Mouse (Mus musculus) hindlimb bud, embryonic 11.5 days (tissue): ENCODE measurements around the gene Cacng2.

Experiments used
- DNase-seq: peaks from one replicate; pipeline ENCODE4 v3.0.0-alpha.2; 2012; ENCODE audit warnings: low read depth, low spot score; ENCODE audit errors: extremely low spot score

Gene Cacng2

DNA sequence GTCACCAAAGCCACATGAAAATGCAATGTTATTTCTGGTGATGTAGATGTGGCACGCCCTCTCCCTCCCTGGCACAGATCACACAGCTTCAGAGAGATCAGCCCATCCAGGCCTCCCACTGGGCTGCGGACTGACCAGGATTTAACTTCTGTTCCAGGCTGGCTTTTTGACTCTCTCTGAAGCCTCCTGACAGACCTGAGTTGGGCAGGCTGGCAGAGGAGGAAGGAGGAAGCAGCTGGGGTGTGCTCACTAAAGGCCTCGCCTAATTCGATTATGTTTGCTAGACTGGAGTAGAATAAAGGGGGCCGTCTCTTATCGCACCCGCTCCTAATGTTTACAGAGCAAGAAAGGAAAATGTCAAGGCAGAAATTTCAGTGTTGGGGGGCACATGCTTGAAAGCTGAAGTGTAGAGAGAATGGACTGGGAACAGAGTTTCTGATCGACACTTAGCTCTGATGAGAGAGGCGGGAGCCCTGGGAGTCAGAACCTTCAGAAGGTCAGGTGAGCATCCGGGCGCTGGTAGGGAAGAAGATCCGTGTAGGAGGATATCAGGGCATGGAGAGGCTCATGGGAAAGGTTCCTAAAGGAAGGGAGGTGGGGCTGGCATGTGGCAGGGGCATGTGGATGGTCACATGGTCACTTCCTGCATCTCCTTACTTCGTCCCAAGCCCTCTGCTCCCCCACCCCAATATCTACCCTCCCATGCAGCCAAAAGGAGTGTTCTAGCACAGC lies 36.8 kb downstream of the Cacng2 start:
- no peak for DNase-seq

DNA sequence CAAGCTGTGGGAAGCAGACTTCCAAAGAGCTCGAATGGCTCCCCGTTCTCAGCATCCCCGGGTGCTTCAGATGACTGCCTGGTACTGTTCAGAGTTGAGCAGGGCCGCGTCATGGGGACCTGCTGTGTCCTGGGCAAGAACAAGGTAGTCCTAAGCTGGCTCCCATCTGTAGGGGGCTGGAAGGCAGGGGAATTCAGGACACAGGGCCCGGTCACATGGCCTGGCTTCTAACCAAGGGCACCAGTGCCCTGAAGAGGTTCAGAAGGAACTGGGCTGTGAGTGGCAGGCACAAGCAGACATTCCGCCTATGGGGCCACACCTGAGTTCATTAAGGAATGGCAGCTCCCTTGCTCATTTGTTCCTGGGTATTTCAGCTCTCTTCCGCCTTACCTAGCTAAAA lies 37.7 kb downstream of the Cacng2 start:
- DNase-seq = no peak

DNA sequence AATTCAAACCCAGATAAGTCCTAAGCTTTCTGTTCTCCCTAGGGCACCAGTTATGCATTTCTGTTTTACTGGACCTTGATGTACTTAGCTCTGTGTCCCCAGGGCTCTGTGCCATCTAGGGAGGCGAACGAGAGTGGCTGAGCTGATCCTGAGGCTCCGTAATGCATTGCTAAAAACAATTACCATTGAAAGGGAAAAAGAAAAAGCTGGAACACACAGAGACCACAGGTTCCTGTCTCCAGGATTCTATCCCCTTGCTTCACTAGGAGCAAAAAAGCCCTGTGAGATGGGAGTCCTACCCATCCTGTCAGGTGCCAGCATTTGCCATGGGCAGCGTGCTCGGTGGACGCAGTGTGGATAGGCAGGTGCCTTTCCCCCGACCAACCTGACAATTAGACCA lies 38.4 kb downstream of the Cacng2 start:
- no peak for DNase-seq

DNA sequence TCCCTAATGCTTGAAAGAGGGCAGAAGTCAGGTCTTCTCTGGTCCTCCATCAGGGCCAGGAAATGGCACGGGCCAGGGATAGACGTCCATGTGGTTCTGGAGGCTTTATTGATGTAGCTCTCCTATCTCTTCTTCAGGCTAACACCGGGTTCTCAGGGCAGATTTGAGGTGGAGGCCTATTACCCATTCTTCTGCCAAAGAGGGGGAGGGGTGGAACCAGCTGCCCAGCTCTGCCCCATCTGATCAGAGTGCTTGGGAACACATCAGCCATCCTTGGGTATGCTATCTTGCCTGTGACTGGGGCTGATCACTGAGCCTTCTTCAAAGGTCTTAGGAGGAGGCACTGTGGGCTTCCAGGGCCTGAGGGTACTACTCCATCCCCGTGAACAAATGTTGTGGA lies 39.5 kb downstream of the Cacng2 start:
- no peak for DNase-seq

DNA sequence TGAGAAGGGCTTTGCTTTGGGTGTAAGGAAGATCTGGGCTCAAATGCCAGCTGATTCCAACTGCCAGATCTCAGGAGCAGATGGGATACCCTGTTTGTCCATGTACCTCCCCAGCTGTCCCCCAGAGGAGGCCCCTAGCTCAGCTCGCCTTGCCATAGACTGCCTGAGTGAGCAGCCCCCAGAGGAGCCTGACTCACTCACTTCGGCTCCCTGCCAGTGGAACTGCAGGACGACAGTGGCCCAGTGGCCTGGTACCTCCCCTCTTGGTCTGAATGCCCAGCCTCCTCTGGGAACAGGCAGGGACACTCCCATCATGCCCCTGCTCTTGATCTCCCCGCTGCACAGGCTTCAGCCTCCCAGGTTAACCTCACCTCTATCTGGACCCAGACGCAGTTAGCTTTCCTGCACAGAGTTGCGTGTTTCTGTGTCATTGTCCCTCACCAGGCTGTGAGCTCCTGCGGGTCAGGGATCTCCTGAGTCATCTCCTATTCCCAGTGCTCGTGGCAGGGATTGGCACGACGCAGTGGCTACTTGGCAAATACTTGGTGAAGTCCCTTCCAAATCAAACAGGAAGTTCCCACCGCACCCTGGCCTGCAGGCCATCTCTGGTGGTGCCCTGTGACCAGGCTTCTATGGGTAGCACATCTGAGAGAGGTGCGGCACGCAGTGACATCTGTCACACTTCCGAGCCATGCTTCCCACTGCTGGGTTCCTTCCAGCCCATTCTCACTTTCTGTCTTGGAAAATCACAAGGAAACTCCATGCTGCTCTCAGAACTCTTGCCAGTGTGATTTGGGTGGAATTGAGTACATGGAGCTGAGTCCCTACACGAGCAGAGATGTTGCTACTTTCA lies 40.8 kb downstream of the Cacng2 start:
- DNase-seq = no peak

DNA sequence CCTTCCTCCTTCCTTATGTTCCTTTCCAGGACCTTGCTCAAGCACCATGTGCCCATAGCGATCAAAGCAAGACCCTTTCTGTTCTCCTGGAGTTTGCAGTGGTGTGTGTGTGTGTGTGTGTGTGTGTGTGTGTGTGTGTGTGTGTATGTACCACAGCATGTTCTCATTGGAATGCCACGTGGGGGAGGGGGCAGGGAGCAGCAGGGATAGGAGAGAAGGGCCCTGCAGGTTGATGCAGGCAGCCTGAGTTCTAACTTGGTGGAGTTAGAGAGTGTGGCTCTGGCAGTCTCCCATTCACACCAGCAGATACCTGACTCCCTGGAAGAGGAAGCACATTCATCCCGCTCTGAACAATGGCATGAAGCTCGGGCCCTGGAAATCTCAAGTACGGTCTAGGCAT lies 41.6 kb downstream of the Cacng2 start:
- DNase-seq = no peak

DNA sequence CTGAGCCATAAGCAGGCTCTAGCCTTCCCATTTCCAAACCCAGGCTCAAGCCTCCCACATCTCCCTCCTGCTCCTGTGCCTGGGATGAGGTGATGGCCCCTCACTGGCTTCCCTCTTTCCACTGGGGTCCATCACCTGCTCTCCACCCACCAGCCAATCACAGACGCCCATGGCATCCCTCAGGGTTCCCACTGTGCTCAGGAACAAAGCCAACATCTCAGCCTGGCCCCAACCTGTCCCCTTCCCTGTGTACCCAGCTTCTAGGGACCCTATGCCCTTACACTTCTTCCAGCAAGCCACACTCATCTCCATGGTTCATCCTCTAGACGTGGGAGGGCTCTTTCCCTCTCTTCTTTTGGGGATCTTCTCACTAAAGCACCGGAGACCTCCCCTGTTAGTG lies 43.9 kb downstream of the Cacng2 start:
- DNase-seq = no peak

DNA sequence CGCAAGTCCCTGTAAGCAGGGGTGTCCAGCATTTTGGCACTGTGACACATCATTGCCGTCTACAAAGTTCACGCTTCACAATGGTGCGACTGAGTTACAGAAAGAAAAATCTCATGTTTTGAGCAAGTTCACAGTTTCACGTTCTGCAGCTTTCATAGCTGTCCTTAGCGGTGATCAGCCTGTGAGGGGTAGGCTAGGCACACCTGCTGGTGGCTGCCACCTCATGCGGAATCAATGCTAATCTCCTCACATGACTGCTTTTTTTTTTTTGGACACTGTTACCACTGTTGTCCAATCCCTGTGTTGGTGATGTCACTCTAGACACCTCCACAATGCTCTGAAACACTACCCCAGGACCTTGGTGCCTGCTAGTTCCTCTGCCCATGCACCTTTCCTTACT lies 46.7 kb downstream of the Cacng2 start:
- DNase-seq = no peak

DNA sequence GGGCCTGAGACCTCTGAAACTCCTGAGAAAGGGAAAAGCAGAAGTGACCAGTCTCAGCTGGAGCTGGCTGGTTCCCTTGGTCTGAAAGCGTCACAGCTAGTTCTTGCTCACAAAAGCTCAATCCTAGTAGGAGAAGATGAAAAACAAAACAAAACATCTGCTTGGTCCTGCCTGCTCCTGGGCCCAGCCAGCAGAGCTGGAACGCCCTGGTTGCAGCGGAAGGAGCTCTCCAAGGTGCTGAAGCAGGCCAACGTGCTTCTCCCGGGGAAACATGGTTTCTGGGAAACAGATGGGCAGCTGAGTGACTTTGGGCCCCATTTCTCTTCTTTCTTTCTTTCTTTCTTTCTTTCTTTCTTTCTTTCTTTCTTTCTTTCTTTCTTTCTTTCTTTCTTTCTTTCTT lies 53.4 kb downstream of the Cacng2 start:
- peak; percentile 42 for DNase-seq

DNA sequence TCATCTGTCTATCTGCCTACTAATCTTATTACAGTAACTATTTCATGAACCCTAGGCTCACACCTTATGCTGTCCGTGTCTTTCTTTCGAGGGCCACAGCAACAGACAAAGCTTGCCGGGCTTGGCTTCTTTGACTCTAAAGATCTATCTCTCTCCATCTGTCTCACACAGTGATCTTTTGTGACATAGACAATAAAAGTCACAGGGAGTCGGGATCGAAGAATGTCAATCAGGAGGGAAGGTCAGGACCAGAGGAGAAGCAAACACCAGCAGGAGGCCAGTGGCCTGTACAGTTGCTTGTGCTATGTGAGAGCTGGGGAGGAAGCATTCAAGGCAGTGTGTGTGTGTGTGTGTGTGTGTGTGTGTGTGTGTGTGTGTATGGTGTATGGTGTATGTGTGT lies 54.3 kb downstream of the Cacng2 start:
- no peak for DNase-seq

DNA sequence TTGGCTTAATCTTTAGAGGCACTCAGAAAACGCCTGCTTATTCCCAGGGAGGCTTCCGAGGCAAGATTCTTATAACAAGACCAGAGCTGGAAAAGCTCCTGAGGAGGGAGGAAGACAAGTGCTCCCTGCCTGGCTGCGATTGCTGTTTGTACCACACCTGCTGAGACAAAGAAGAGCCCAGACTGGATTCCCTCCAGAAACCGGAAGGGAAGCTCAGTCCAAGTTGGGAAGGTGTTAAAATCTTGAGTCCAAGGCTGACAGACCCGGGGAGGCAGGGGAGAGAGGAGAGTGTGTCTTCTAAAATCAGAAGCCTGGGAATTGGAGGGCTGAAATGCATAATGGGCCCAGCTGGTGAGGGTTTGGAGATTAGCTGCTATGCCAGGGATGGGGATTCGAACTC lies 55.5 kb downstream of the Cacng2 start:
- DNase-seq = no peak

DNA sequence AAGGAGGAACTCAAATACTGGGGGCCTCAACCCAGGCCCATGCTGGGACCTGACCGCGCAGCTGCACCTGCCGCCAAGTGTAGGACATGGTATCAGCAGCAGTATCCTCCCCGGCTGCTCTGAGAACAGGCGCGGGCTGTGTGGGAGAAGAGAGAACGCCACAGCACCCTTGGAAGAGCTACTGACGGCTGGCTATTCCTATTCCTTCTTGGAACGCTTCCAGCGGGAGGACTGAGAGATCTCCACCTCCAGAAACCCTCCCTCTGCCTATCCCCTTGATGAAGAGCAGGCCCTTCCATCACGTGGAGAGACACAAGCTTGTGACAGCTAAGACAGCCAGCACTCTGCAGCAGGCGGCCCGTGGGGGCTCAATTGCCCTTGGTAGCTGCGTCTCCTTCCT lies 57.4 kb downstream of the Cacng2 start:
- DNase-seq = no peak

DNA sequence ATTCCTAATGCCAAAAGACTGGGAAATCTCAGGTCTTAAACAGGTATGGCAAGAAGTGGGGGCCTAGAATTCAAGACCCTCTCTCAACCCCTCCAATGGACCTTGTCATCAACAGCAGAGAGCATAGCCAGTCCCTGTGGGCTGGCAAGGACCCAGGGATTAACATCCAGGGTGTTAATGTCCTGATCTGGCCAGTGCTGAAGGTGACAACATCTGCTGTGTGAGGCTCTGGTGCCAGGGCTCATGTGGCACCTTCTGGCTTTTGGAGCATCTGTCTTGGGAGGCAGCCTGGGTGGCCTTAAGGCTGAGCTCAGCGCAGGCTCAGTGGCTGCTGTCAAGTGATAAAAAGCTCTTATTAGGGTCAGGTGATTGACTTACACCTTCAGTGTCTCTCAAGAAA lies 62.9 kb downstream of the Cacng2 start:
- no peak for DNase-seq

DNA sequence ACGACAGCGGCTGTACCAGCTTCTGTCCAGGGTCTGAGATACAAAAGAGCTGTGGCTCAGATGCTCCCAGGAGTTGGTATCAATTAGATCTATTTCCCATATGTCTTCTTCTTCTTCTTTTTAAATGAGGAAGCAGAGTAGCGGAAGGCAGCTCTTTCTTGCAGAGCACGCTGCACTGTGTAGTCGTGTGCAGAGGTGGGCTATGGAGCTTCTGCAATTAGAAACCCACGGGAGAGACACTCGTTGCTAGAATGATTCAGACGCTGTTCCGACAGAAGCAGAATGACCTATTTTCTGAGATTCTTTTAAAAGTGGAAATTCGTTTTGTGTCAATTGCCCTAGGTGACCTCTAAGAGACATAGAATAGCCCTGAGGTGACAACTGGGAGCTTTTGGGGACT lies 69.1 kb downstream of the Cacng2 start:
- no peak for DNase-seq

DNA sequence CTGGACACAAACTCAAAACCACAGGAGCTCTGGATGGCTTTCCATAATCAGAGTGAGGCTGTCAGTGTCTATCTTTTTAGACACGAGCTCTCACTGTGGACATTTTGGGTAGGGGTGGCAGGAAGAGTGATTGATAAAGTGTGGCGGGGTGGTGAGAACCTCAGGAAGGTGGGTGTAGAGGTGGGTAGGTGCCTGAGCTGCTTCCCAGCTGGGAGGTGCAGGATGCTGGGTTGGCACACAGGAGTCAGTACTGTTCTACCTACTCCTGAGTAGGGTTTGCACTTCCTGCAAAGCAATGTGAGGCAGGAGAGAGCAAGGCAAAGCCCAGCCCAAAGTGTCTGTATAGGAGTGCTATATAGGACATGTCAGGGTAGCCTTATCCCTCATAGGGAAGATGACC lies 69.9 kb downstream of the Cacng2 start:
- DNase-seq = no peak

DNA sequence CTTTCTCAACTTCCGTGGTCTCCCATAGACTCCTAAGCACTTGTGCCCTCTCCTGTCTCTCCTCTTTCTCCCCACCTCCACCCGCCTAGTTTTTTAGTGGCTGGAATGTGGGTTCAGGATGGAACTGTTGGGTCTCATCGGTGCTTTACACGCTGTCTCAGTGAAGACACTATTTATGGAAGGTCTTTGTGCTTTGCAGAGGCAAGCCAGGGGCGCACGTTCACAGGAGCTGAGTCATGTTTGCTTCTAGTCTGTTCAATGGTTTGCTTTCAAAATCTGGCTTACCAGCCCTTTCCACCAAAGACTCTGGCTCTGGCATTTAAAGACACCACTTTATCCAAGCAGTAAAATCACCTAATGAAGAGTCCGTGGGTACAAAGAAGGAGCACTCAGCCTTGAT lies 74.0 kb downstream of the Cacng2 start:
- no peak for DNase-seq

DNA sequence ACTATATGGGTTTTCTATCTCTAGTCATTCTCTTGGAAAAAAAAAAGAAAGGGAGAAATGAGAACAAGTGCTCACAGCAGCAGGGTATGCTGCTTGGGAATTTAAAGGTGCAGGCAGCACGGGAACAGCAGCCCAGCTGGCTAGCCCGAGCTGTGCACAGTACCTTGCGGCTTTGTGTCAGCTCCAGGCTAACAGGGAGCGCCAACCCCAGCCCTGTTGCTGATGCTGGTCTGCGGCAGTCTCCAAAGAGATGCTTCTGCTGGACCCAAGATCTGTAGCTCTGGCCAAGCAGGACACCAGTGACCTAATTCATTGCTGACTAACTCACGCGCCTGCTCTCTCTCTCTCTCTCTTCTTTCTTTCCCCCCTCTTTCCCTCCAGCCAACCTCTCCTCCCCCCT lies 74.5 kb downstream of the Cacng2 start:
- no peak for DNase-seq

DNA sequence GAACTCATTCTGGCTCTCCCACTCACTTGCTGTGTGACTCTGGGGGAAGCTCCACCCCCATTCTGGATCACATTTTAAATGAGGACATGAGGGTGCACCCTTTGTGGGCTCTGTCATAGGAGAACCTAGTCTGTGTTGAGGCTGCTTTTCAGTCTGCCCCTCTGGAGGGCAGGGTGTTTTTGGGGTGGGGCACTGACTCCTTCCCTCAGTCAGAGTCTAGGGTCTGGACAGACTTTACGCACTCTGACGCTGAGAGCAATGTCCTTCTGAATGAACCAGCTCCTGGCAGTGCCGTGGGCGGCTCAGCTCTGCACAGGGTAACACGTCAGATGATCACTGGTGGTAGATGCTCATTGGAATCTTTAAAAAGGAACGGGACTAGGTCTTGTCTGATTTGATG lies 75.0 kb downstream of the Cacng2 start:
- no peak for DNase-seq

DNA sequence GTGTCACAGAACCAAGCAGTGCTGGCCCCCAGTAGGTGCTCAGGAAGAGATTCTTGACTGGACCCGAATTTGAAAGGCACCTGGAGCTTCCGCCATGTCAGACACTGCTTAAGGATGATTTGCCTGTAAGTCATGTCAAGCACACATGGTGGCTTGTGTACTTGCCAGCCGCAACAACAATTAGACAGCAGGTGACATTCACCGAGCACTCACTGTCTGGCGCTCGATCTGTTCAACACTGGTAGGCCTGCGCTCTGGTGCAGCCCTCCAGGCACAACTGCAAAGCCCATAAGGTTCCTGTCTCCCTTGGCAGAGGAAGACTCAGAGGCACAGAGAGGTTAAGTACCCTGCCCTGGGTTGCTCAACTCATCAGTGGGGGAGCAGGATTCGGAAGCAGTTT lies 77.1 kb downstream of the Cacng2 start:
- no peak for DNase-seq

DNA sequence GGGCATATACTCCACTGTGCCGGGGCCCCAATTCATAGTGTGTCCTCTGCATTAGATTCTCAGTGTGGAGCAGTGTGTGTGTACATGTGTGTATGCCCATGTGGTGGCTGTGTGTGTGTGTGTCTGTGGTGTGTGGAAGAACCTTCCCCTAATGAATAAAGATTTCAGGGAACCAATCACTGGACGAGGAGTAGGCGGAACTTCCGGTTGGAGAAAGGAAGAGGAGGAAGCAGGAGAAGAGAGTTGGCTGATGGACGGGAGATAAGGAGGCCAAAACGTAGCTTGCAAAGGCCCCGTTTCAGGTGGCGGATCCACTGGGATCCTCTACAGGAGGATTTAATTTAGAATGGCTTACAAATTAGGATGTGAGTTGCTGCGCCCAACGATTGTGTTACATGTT lies 82.2 kb downstream of the Cacng2 start:
- no peak for DNase-seq

DNA sequence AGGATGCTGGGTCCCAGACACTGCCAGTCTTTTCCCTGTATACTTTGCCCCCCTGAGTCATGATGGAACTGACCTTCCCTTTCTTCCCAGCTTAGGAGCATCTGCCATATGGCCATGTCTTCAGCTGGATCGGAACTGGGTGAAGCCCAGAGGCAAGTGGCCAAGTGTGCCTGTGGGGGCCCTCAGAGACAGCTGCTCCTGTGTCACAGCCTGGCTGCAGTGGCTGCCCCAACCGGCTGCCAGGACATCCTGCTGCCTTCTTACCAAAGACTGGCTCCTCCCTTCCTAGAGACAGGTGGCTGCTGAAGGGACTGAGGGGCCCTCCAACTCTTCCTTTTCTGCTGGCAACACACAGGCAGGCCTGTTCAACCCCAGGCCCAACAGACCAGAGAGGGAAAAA lies 83.2 kb downstream of the Cacng2 start:
- DNase-seq = no peak

DNA sequence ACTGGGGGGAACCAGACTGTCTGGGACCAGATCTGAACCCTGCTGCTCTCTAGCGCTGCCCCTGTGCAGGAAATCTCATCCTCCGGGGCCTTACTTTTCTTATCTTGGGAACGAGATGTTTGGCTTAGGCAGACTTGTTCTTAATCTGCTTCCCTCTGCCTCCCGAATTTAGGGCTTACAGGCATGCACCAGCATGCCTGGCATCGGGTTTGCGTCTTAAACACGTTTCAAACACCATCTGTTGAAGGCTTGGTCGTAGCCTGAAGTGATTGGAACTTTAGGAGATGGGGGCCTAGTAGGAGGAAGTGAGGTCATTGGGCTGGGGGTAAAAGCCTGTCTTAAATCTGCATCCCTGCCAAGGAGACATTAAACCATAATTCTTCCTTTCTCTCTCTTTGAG lies 89.9 kb downstream of the Cacng2 start:
- DNase-seq = no peak

DNA sequence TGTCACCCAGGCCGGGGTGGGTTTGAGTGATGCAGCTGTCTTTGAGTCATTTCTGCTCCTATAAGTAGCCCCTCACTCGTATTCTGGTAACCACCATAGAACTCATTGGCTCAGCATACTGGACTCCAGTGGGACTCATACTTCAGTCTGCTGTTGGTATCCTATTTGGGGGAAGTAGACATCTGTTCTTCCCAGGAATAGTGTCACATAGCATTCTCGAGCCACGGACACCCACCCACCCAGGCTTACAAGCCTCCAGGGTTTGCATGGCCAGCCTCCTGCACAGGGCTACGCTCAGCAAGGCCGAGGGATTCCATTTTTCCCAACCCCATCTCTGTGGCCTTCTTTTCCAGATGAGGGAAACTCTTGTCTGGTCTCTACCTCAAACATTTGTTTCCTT lies 93.3 kb downstream of the Cacng2 start:
- DNase-seq = no peak
